Mouse (Mus musculus) lung, postnatal 0 days (tissue): Measurements from ENCODE around the gene Man1a.

Experiments used
- CTCF ChIP-seq: IDR thresholded peaks from 2 replicates; pipeline ENCODE4 v1.5.1; 2016; ENCODE audit warnings: antibody characterized with exemption, mild to moderate bottlenecking
- EP300 ChIP-seq: IDR thresholded peaks from 2 replicates; pipeline ENCODE4 v1.6.1; 2016; ENCODE audit warnings: antibody characterized with exemption, mild to moderate bottlenecking, control low read depth

- no peak for TF ChIP-seq CTCF
- no peak for TF ChIP-seq EP300
Measured at GRCm38 (mm10) chr10:54074609-54075421, 1.6 kb downstream of the Man1a start.
